Mouse (Mus musculus) limb, embryonic 15.5 days (tissue): ENCODE measurements around the gene Cracr2a. TPM values are rescaled to one million over a fixed set of nuclear protein-coding genes. Genes with fewer than 3 reads are reported as not detected.

ENCODE experiments used
- ATAC-seq: fragments of 200-750 bp; cut with Nextera tagmentation; 2 replicates; pipeline ENCODE4 v1.8.0; 2017; ENCODE audit warnings: low read depth, moderate TSS enrichment; ENCODE audit not compliant: insufficient number of reproducible peaks, low FRiP score, low TSS enrichment
- H3K27ac ChIP-seq: fragments of 300-500 bp; sonication (generic); 2 replicates; pipeline ENCODE4 v1.5.1; 2015; ENCODE audit warnings: moderate library complexity, mild to moderate bottlenecking, inconsistent platforms
- H3K27me3 ChIP-seq: fragments of 300-500 bp; sonication (generic); 2 replicates; pipeline ENCODE4 v1.6.1; 2015; ENCODE audit warnings: inconsistent platforms
- H3K36me3 ChIP-seq: fragments of 300-500 bp; sonication (generic); 2 replicates; pipeline ENCODE4 v1.6.1; 2015; ENCODE audit warnings: inconsistent platforms
- H3K4me1 ChIP-seq: fragments of 300-500 bp; sonication (generic); 2 replicates; pipeline ENCODE4 v1.6.1; 2015; ENCODE audit warnings: inconsistent platforms
- H3K4me2 ChIP-seq: fragments of 300-500 bp; sonication (generic); 2 replicates; pipeline ENCODE4 v1.6.1; 2015; ENCODE audit warnings: mild to moderate bottlenecking, inconsistent platforms
- H3K4me3 ChIP-seq: fragments of 300-500 bp; sonication (generic); 2 replicates; pipeline ENCODE4 v1.5.1; 2015; ENCODE audit warnings: mild to moderate bottlenecking, inconsistent platforms
- H3K9ac ChIP-seq: fragments of 300-500 bp; sonication (generic); 2 replicates; pipeline ENCODE4 v1.6.1; 2015; ENCODE audit warnings: inconsistent platforms
- H3K9me3 ChIP-seq: fragments of 300-500 bp; sonication (generic); 2 replicates; pipeline ENCODE4 v1.6.1; 2016; ENCODE audit warnings: inconsistent platforms
- WGBS: fragments of 180-500 bp; shearing (Covaris S2); methylation state at CpG from one replicate; pipeline ENCODE4 v1.1.7; 2015; 5-methylcytosine and 5-hydroxymethylcytosine counted together
- polyA plus RNA-seq: library from polyadenylated mRNA; unstranded; fragments of >200 nt; fragmentation: Nextera tagmentation; extraction: Ambion mirVana; gene quantifications from 2 replicates; pipeline ENCODE4 v1.2.1, GENCODE M21; 2015

The Cracr2a gene
- polyA plus RNA-seq, 1 experiment from 2014 or later = 1.5 TPM

DNA sequence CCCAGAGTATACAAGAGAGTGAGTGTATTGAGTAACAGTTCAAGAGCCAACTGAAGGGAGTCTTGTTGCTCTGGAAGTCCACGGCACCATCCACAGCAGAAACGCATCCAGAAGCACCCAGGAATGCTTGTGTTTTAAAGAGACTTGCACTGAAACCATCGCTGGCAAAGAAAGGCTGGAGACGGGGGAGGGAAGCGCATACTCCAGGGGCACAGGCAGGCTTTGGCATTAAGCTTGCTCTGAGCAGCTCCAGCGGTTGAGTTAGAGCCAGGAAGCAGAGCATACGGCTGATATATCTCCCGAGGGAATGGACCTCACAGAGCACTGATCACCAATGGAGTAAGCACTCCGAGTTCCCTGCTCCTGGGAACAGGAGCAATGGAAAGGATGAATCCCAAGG lies 117.2 kb downstream of the Cracr2a start:
- Histone ChIP-seq H3K4me2 (no peak overlapping the region), H3K9ac (no peak overlapping the region), H3K4me3 (no peak overlapping the region), H3K27me3 (no peaks in the 10 kb centered on the region), H3K36me3 (no peaks in the 10 kb centered on the region), H3K4me1 (no peaks in the 10 kb centered on the region), H3K27ac (no peak overlapping the region), H3K9me3 (no peaks in the 10 kb centered on the region)
- 65% methylated on average over 9 of the region's 9 CpGs for WGBS
- ATAC-seq = no peak

DNA sequence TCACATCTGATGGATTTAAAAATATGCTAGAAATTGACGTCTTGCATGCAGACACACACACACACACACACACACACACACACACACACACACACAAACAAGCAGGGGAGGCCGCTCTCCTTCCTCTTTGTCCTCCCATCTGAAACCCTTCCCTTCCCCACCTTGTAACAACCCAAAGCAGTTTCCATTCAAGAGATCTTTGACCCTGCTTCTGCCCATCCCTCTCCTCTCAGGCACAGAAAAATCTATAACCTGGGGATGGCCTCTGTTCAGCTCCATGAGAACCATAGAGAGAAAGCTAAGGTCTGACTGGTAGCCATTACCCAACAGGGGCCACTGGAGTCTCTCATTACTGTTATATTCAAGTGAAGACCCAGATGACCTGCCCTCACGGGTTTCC lies 117.9 kb downstream of the Cracr2a start:
- WGBS = 79% methylated on average over 3 of the region's 3 CpGs
- H3K4me3 ChIP-seq = no peak overlapping the region
- H3K9ac ChIP-seq = no peak overlapping the region
- no peak overlapping the region for H3K27ac ChIP-seq
- no peaks in the 10 kb centered on the region for H3K9me3 ChIP-seq
- no peaks in the 10 kb centered on the region for H3K27me3 ChIP-seq
- H3K4me1 ChIP-seq = no peaks in the 10 kb centered on the region
- H3K36me3 ChIP-seq = no peaks in the 10 kb centered on the region
- no peak for ATAC-seq
- H3K4me2 ChIP-seq = no peak overlapping the region

DNA sequence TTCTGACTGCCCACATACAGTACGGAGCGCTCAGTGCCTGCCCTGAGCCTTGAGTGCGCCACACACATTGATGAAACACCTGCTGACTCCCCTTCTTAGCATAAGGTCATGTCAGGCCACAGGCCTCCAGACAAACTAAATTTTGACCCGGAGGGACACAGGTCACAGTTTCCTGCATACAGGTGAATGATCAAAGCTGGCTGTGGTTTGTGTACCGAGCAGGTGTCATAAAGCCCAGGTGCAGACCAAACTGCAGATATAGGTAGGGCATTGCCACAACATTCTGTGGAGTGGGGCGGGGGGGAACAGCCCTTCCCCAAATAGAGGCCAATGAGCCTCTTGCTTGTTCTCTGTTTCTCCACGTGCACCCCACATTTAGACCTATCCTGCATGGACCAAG lies 119.6 kb downstream of the Cracr2a start:
- Histone ChIP-seq H3K9me3 (no peaks in the 10 kb centered on the region), H3K9ac (no peak overlapping the region), H3K4me2 (no peak overlapping the region), H3K27ac (no peak overlapping the region), H3K36me3 (no peaks in the 10 kb centered on the region), H3K4me3 (no peak overlapping the region), H3K27me3 (no peaks in the 10 kb centered on the region), H3K4me1 (no peaks in the 10 kb centered on the region)
- 87% methylated on average over 7 of the region's 7 CpGs for WGBS
- no peak for ATAC-seq

DNA sequence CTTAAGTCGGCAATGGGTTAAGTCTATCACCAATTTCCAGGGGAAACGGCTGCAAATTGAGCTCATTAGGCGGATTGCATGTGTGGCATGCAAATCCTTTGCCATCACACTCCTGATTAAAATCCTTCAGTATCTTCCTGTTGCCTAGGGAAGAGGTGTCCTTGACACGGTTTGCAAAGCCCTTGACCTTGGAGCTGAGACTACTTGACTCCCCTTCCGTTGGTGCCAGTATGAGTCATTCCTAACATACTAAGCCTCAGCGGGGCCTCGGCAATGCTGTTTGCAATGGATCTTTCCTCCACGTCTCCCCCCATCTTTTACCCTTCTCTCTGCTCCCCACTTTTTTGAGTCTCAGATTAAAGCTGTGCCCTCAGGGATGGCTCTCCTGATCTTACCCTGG lies 122.4 kb downstream of the Cracr2a start:
- H3K4me2 ChIP-seq = no peak overlapping the region
- no peaks in the 10 kb centered on the region for H3K4me1 ChIP-seq
- no peak overlapping the region for H3K4me3 ChIP-seq
- no peaks in the 10 kb centered on the region for H3K27me3 ChIP-seq
- no peak for ATAC-seq
- no peak overlapping the region for H3K27ac ChIP-seq
- WGBS = 57% methylated on average over 8 of the region's 8 CpGs
- no peaks in the 10 kb centered on the region for H3K9me3 ChIP-seq
- no peaks in the 10 kb centered on the region for H3K36me3 ChIP-seq
- no peak overlapping the region for H3K9ac ChIP-seq

DNA sequence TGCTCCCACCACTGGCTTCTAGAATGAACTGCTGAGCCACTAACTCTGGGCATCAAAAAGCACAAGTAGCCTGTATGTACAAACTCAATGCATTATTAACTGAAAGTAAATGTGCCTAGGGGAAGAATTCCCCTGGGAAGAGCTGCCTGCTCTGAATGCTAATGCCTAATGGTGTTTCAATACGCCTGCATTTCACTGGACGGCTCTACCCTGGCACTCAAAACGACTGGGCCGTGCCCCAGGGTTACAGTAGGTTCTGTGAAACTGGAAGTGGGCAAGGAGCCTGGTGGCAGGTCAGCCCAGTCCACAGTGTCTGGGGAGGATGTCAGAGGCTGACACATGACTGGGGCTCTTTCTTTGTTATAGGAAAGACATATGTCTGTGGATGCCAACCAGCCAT lies 123.8 kb downstream of the Cracr2a start:
- no peaks in the 10 kb centered on the region for H3K27me3 ChIP-seq
- H3K27ac ChIP-seq = no peak overlapping the region
- H3K4me3 ChIP-seq = no peak overlapping the region
- H3K4me1 ChIP-seq = no peaks in the 10 kb centered on the region
- H3K9ac ChIP-seq = no peak overlapping the region
- H3K4me2 ChIP-seq = no peak overlapping the region
- no peaks in the 10 kb centered on the region for H3K9me3 ChIP-seq
- no peak for ATAC-seq
- 72% methylated on average over 4 of the region's 4 CpGs for WGBS
- H3K36me3 ChIP-seq = no peaks in the 10 kb centered on the region

DNA sequence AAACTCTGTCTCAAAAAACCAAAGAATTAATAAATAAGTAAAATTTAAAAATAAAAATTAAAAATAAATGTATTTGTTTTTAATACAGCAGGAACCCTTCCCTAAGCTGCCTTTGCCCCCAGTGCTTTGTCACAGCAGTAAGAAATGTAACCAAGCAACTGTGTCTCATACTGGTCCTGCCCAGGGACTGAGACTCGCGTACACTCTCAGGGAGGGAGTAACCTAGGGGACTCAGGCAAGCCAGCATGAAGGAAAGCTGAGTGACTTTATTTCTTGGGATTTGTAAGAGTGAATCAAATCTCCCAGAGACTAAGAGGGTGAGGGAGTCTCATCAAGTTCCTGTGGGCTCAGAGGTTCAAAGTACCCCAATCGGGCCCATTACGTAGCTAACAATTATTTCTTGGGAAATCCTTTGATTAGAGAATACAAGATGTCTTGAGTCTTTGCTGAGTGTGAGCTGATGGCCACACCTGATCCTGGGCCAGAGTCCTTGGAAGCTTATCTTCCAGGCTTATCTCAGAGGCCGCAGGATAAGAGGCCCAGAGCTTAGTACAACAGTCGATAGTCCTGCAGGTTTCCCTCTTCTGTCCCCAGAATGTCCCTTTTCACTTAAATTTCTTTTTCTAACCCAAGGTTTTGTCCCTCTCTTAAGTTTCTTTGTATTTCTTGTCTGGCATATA lies 126.2 kb downstream of the Cracr2a start:
- Histone ChIP-seq H3K4me2 (no peak overlapping the region), H3K36me3 (no peaks in the 10 kb centered on the region), H3K27ac (no peak overlapping the region), H3K27me3 (no peaks in the 10 kb centered on the region), H3K9ac (no peak overlapping the region), H3K4me1 (no peaks in the 10 kb centered on the region), H3K9me3 (no peaks in the 10 kb centered on the region), H3K4me3 (no peak overlapping the region)
- 89% methylated on average over 6 of the region's 6 CpGs for WGBS
- ATAC-seq = no peak

DNA sequence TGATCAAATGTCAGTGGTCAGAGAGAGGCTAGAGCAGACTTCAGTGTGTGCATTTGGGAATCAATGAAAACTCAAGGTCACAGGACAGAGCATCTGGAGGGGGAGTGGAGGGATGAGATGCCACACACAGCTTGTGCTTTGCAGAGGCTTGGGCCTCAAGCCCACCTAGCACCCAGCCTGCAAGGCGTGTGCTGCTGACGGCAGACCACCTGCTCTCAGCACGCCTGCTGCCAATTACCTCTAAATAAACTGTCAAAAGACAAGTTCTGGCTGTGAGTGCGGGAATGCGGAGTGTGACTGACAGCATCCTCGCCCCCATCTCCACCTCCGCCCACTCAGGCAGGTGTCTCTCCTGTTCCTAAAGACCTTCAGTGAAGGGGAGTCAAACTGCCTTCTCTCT lies 131.2 kb downstream of the Cracr2a start:
- Histone ChIP-seq H3K4me3 (no peak overlapping the region), H3K36me3 (no peaks in the 10 kb centered on the region), H3K4me2 (no peak overlapping the region), H3K9ac (no peak overlapping the region), H3K27ac (no peak overlapping the region), H3K4me1 (no peaks in the 10 kb centered on the region), H3K9me3 (no peaks in the 10 kb centered on the region), H3K27me3 (no peaks in the 10 kb centered on the region)
- ATAC-seq = no peak
- WGBS = 27% methylated on average over 7 of the region's 7 CpGs

DNA sequence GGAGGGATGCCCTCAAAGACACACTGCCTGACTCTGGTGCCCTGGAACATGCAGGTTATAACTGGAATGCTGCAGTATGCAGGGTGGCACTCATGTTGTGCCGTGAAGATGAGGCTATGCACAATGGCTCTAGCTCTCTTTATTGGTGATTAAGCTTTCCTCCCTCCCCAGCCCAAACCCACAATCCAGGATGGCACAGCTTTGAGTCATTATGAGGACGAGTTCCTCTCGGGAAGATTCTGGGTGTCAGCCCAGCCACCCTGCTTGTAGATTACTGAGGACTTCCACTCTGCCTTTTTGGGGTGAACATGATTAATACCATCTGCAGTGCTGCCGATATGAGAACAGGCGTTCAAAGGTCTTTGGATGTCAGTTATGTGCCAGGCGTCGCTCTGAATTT lies 132.5 kb downstream of the Cracr2a start:
- H3K4me2 ChIP-seq = no peak overlapping the region
- H3K9ac ChIP-seq = no peak overlapping the region
- H3K4me3 ChIP-seq = no peak overlapping the region
- H3K27ac ChIP-seq = no peak overlapping the region
- H3K27me3 ChIP-seq = no peaks in the 10 kb centered on the region
- ATAC-seq = no peak
- H3K9me3 ChIP-seq = no peaks in the 10 kb centered on the region
- WGBS = 72% methylated on average over 7 of the region's 7 CpGs
- H3K36me3 ChIP-seq = no peaks in the 10 kb centered on the region
- H3K4me1 ChIP-seq = no peaks in the 10 kb centered on the region

DNA sequence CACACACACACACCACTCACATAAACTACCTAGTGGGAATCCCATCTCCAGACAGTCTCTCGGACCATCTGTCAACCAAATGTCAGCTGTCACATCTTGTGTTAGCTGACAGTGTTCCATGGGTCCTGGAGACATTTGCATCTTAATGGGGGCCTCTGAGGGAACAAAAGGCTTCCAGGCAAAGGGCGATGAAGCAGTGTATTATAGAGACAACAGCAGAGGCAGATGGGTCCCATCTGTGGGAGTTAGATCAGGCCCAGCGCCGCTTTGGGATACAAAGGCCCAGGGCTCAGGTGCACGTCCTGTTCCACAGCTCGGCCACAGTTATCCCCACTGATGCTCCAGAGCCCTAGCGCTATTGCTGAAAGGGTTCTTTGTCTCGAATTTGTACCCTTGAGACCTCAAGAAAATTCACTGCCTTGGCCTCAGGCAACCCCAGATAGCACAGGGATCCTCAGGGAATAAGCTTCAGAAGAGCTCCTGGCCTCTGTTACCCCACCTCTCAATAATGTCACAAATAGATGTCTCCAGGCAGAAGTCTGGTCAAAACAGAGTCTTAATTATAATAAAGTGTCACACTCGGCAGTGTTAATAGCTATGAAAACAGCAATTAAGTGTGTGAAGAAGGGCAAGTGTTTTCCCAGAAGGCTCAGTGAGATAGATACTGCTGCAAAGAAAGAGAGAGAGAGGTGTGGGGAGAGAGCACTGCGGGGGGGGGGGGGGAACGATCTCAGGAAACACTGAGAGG lies 140.1 kb downstream of the Cracr2a start:
- WGBS = 44% methylated on average over 9 of the region's 11 CpGs
- Histone ChIP-seq H3K36me3 (no peaks in the 10 kb centered on the region), H3K4me1 (no peaks in the 10 kb centered on the region), H3K9me3 (no peaks in the 10 kb centered on the region), H3K27me3 (no peaks in the 10 kb centered on the region), H3K9ac (no peak overlapping the region), H3K4me3 (no peak overlapping the region), H3K27ac (no peak overlapping the region), H3K4me2 (no peak overlapping the region)
- no peak for ATAC-seq

DNA sequence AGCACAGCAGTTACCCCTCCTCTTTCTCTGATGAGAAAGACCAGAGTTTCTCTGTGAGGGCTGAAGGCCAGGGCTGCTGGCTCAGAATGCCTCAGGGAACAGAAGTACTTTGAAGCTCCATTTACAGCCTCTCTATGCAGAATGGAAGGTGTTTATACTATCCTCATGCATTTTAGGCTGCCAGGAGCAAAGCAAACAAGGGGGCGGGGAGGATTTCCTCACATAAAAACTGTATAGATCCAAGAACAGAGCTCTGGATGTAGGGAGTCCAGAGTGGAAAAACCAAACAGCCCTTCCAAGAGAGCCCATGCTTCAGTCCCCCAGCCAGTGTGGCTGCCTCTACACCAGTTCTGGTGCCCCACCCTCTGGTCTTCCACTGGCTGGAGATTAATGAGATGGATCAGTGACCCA lies 147.1 kb downstream of the Cracr2a start:
- Histone ChIP-seq H3K36me3 (no peaks in the 10 kb centered on the region), H3K27ac (peak overlapping the region; percentile 63), H3K27me3 (0 out of 2 replicates have a peak, but pooled peaks cover 2% of the 10 kb centered on the region), H3K4me3 (no peak overlapping the region), H3K4me1 (peaks cover 8% of the 10 kb centered on the region), H3K4me2 (no peak overlapping the region), H3K9ac (no peak overlapping the region), H3K9me3 (no peaks in the 10 kb centered on the region)
- 14% methylated on average over 1 of the region's 1 CpGs for WGBS
- peak; percentile 79 for ATAC-seq

DNA sequence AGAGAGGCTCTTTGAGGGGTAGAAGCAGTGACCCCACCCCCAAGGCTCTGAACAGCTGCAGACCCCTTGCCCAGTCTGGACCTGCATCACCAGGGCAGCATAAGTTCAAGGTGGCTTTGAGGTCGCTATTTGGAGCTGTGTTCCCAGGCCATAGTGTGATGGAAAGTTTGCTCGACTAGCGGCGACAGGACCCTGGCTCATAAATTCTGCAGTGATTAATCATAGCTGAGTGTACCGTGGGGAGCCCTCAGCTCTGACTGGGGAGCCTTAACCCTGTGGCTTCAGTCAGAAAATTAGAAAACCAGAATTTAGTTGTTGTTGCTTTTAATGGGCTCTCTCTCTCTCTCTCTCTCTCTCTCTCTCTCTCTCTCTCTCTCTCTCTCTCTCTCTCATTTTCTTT lies 153.8 kb downstream of the Cracr2a start:
- H3K9ac ChIP-seq = no peak overlapping the region
- H3K9me3 ChIP-seq = no peaks in the 10 kb centered on the region
- H3K4me1 ChIP-seq = 0 out of 2 replicates have a peak, but pooled peaks cover 6% of the 10 kb centered on the region
- H3K4me2 ChIP-seq = no peak overlapping the region
- no peak overlapping the region for H3K27ac ChIP-seq
- WGBS = 14% methylated on average over 5 of the region's 5 CpGs
- 0 out of 2 replicates have a peak, but pooled peaks cover 2% of the 10 kb centered on the region for H3K27me3 ChIP-seq
- ATAC-seq = no peak
- H3K36me3 ChIP-seq = no peaks in the 10 kb centered on the region
- no peak overlapping the region for H3K4me3 ChIP-seq

DNA sequence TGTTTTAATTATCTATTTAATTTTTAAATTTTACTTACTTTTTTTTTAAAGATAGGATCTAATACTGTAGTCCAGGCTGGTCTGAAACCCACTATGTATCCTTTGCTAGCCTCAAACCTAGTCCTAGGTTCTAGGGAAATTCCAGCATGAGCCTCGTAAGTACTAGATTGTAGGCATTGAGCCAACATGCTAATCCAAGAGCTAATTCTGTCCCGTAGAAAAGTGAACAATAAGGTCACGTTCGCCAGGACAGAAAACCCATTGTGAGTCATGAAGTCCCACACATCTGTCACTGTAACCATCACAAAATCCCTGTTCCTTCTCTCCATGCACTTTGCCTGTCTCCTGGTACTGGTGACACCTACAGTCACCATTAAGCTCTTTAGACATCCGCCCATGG lies 154.3 kb downstream of the Cracr2a start:
- Histone ChIP-seq H3K4me2 (no peak overlapping the region), H3K4me1 (0 out of 2 replicates have a peak, but pooled peaks cover 6% of the 10 kb centered on the region), H3K27me3 (0 out of 2 replicates have a peak, but pooled peaks cover 2% of the 10 kb centered on the region), H3K9ac (no peak overlapping the region), H3K27ac (no peak overlapping the region), H3K36me3 (no peaks in the 10 kb centered on the region), H3K9me3 (no peaks in the 10 kb centered on the region), H3K4me3 (no peak overlapping the region)
- 59% methylated on average over 5 of the region's 5 CpGs for WGBS
- ATAC-seq = no peak
